Mouse (Mus musculus): ENCODE data around the gene Tpm1. TPM values are rescaled to one million over a fixed set of nuclear protein-coding genes. Genes with fewer than 3 reads are reported as not detected.

Gene Tpm1
- total RNA-seq, 2 experiments from 2014 or later = 18,374 to 28,065 TPM

GRCm38 (mm10) chr9:67035957-67036451 lies 13.2 kb downstream of the Tpm1 start:
- intact Hi-C loops (cut with DNase I) = no loop called here
- peak overlapping the region; percentile 99 for H3K27ac ChIP-seq
- peak overlapping the region; percentile 53 for H3K4me3 ChIP-seq
- peak; percentile 59 for DNase-seq
- TF ChIP-seq CTCF (IDR thresholded peaks at IDR 0.05) = no peak

GRCm38 (mm10) chr9:67034677-67035076 lies 14.5 kb downstream of the Tpm1 start:
- H3K27ac ChIP-seq = peak overlapping the region; percentile 99
- peak; percentile 57 for TF ChIP-seq CTCF (IDR thresholded peaks at IDR 0.05)
- DNase-seq = peak; percentile 39
- intact Hi-C loops (cut with DNase I) = no loop called here
- H3K4me3 ChIP-seq = peak overlapping the region; percentile 34

- peak; percentile 34 for DNase-seq
- H3K27ac ChIP-seq = peak overlapping the region; percentile 99
- peak overlapping the region; percentile 16 for H3K4me3 ChIP-seq
- intact Hi-C loops (cut with DNase I) = no loop called here
- no peak for TF ChIP-seq CTCF (IDR thresholded peaks at IDR 0.05)
Measured at GRCm38 (mm10) chr9:67033016-67033415, 16.2 kb downstream of the Tpm1 start.

GRCm38 (mm10) chr9:67032611-67033010 lies 16.6 kb downstream of the Tpm1 start:
- Histone ChIP-seq H3K4me3 (no peak overlapping the region; the same call in 1 of the 2 replicates), H3K27ac (peak overlapping the region; percentile 99)
- TF ChIP-seq CTCF (IDR thresholded peaks at IDR 0.05) = no peak
- intact Hi-C loops (cut with DNase I) = no loop called here
- peak; percentile 49 for DNase-seq

- intact Hi-C loops (cut with DNase I) = no loop called here
- TF ChIP-seq CTCF (IDR thresholded peaks at IDR 0.05) = no peak
- Histone ChIP-seq H3K27ac (peak overlapping the region; percentile 20), H3K4me3 (no peak overlapping the region)
- DNase-seq = no peak
Measured at GRCm38 (mm10) chr9:67029518-67029917, 19.7 kb downstream of the Tpm1 start.

GRCm38 (mm10) chr9:67028929-67029328 lies 20.3 kb downstream of the Tpm1 start:
- peak overlapping the region; percentile 20 for H3K27ac ChIP-seq
- DNase-seq = peak; percentile 14
- intact Hi-C loops (cut with DNase I) = no loop called here
- no peak for TF ChIP-seq CTCF (IDR thresholded peaks at IDR 0.05)
- no peak overlapping the region for H3K4me3 ChIP-seq

- no peak overlapping the region for H3K4me3 ChIP-seq
- TF ChIP-seq CTCF (IDR thresholded peaks at IDR 0.05) = no peak
- intact Hi-C loops (cut with DNase I) = no loop called here
- peak overlapping the region; percentile 2; the same call in 1 of the 2 replicates for H3K27ac ChIP-seq
- peak; percentile 54 for DNase-seq
Measured at GRCm38 (mm10) chr9:67028133-67028724, 21.0 kb downstream of the Tpm1 start.

GRCm38 (mm10) chr9:67026890-67027289 lies 22.3 kb downstream of the Tpm1 start:
- H3K27ac ChIP-seq = peak overlapping the region; percentile 40; the same call in 1 of the 2 replicates
- intact Hi-C loops (cut with DNase I) = no loop called here
- peak; percentile 34 for DNase-seq
- no peak overlapping the region for H3K4me3 ChIP-seq
- no peak for TF ChIP-seq CTCF (IDR thresholded peaks at IDR 0.05)

- TF ChIP-seq CTCF (IDR thresholded peaks at IDR 0.05) = no peak
- intact Hi-C loops (cut with DNase I) = no loop called here
- Histone ChIP-seq H3K4me3 (no peak overlapping the region), H3K27ac (peak overlapping the region; percentile 76)
- DNase-seq = peak; percentile 68
Measured at GRCm38 (mm10) chr9:67026061-67026460, 23.1 kb downstream of the Tpm1 start.

GRCm38 (mm10) chr9:67024889-67025692 lies 24.1 kb downstream of the Tpm1 start:
- intact Hi-C loops (cut with DNase I) = no loop called here
- H3K27ac ChIP-seq = peak overlapping the region; percentile 76

GRCm38 (mm10) chr9:67023371-67023770 lies 25.8 kb downstream of the Tpm1 start:
- intact Hi-C loops (cut with DNase I) = no loop called here
- Histone ChIP-seq H3K27ac (peak overlapping the region; percentile 16; the same call in 1 of the 2 replicates), H3K4me3 (no peak overlapping the region)
- peak; percentile 41 for DNase-seq
- no peak for TF ChIP-seq CTCF (IDR thresholded peaks at IDR 0.05)

More at GRCm38 (mm10) chr9:67024889-67025692, 24.1 kb downstream of the Tpm1 start:
- peak; percentile 77 for DNase-seq
- no peak for TF ChIP-seq CTCF (IDR thresholded peaks at IDR 0.05)
- H3K4me3 ChIP-seq = no peak overlapping the region

- intact Hi-C loops (cut with DNase I) = no loop called here
- H3K27ac ChIP-seq = no peak overlapping the region
- TF ChIP-seq CTCF (IDR thresholded peaks at IDR 0.05) = no peak
- no peak overlapping the region for H3K4me3 ChIP-seq
- no peak for DNase-seq
Measured at GRCm38 (mm10) chr9:67020063-67020462, 29.1 kb downstream of the Tpm1 start.

- DNase-seq = no peak
- Histone ChIP-seq H3K27ac (peak overlapping the region; percentile 81), H3K4me3 (peak overlapping the region; percentile 65)
- no peak for TF ChIP-seq CTCF (IDR thresholded peaks at IDR 0.05)
- intact Hi-C loops (cut with DNase I) = no loop called here
Measured at GRCm38 (mm10) chr9:67013501-67013900, 35.7 kb downstream of the Tpm1 start.

All from gastrocnemius, adult 2 months (tissue).